30 mouse cellular contexts compared by ENCODE assay signal in the genomic region with DNA sequence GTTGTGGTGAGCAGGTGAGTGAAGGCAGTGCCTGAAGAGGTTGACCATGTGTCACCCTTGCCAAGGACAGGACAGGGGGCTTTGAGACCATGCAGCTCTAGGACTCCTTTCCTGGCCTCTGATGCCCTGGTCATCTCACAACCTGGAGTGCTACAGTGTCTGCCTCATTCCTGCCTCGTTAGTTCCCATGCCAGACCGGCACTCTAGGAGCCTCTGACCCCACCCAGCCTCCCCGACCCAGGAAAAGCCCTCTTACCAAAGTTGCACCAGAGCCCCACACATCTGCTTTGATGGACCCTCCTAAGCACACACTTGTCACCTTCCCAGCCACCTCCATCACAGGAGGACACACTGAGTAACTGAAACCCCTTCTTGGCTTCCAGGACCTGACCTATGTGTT.
"Had no signal": no experiment of that assay in that cellular context is flagged by ENCODE, and none has a peak within 500 bp of the region (broad histone marks: within the 10 kb centered on the region; RNA-seq: fewer than 3 reads in every experiment).

No protein-coding gene starts in this region.

- ATAC-seq: liver, embryonic 12.5 days; liver, postnatal 0 days; midbrain, embryonic 13.5 days; midbrain, embryonic 15.5 days; midbrain, embryonic 16.5 days had no signal

- H3K4me2 ChIP-seq: limb, embryonic 12.5 days; limb, embryonic 13.5 days; limb, embryonic 15.5 days; liver, embryonic 11.5 days; liver, embryonic 12.5 days; liver, embryonic 13.5 days; liver, embryonic 15.5 days; lung, embryonic 14.5 days; lung, embryonic 15.5 days; midbrain, embryonic 11.5 days; midbrain, embryonic 12.5 days; midbrain, embryonic 13.5 days; midbrain, embryonic 15.5 days; neural tube, embryonic 12.5 days; neural tube, embryonic 13.5 days had no signal

- H3K27me3 ChIP-seq: limb, embryonic 12.5 days; limb, embryonic 13.5 days; limb, embryonic 15.5 days; liver, embryonic 12.5 days; liver, embryonic 13.5 days; liver, embryonic 15.5 days; lung, embryonic 15.5 days; midbrain, embryonic 12.5 days; midbrain, embryonic 13.5 days; midbrain, embryonic 15.5 days; neural tube, embryonic 12.5 days; neural tube, embryonic 13.5 days had no signal

- H3K4me1 ChIP-seq: limb, embryonic 10.5 days; limb, embryonic 12.5 days; limb, embryonic 13.5 days; limb, embryonic 15.5 days; liver, embryonic 12.5 days; liver, embryonic 13.5 days; liver, embryonic 15.5 days; lung, embryonic 15.5 days; midbrain, embryonic 10.5 days; midbrain, embryonic 12.5 days; midbrain, embryonic 13.5 days; midbrain, embryonic 15.5 days; neural tube, embryonic 12.5 days; neural tube, embryonic 13.5 days had no signal

- H3K36me3 ChIP-seq: limb, embryonic 10.5 days; limb, embryonic 12.5 days; limb, embryonic 13.5 days; limb, embryonic 15.5 days; liver, embryonic 12.5 days; liver, embryonic 13.5 days; liver, embryonic 15.5 days; lung, embryonic 15.5 days; midbrain, embryonic 10.5 days; midbrain, embryonic 12.5 days; midbrain, embryonic 13.5 days; midbrain, embryonic 15.5 days; neural tube, embryonic 12.5 days; neural tube, embryonic 13.5 days had no signal

- H3K9me3 ChIP-seq: limb, embryonic 10.5 days; limb, embryonic 12.5 days; limb, embryonic 13.5 days; limb, embryonic 15.5 days; liver, embryonic 12.5 days; liver, embryonic 13.5 days; liver, embryonic 15.5 days; lung, embryonic 15.5 days; midbrain, embryonic 10.5 days; midbrain, embryonic 12.5 days; midbrain, embryonic 13.5 days; midbrain, embryonic 15.5 days; neural tube, embryonic 12.5 days; neural tube, embryonic 13.5 days had no signal

- H3K4me3 ChIP-seq: limb, embryonic 10.5 days; limb, embryonic 12.5 days; limb, embryonic 13.5 days; limb, embryonic 15.5 days; liver, embryonic 12.5 days; liver, embryonic 13.5 days; liver, embryonic 15.5 days; lung, embryonic 15.5 days; midbrain, embryonic 10.5 days; midbrain, embryonic 12.5 days; midbrain, embryonic 13.5 days; midbrain, embryonic 15.5 days; neural tube, embryonic 12.5 days; neural tube, embryonic 13.5 days had no signal

- H3K9ac ChIP-seq: limb, embryonic 12.5 days; limb, embryonic 13.5 days; limb, embryonic 15.5 days; liver, embryonic 12.5 days; liver, embryonic 13.5 days; liver, embryonic 14.5 days; liver, embryonic 15.5 days; liver, postnatal 0 days; lung, embryonic 14.5 days; lung, embryonic 15.5 days; midbrain, embryonic 12.5 days; midbrain, embryonic 13.5 days; midbrain, embryonic 15.5 days; neural tube, embryonic 12.5 days; neural tube, embryonic 13.5 days had no signal

- H3K27ac ChIP-seq: limb, embryonic 10.5 days; limb, embryonic 12.5 days; limb, embryonic 13.5 days; limb, embryonic 15.5 days; liver, embryonic 12.5 days; liver, embryonic 13.5 days; liver, embryonic 14.5 days; liver, embryonic 15.5 days; lung, embryonic 15.5 days; macrophage; midbrain, embryonic 10.5 days; midbrain, embryonic 12.5 days; midbrain, embryonic 13.5 days; midbrain, embryonic 15.5 days; neural tube, embryonic 12.5 days; neural tube, embryonic 13.5 days had no signal

- DNase-seq: left cerebral cortex, postnatal 4 days; liver; liver, embryonic 13.5 days; liver, postnatal 0 days; lung, adult 18-20 months; lung, adult 2 months; lung, embryonic 14.5 days; lung, postnatal 10 days; lung, postnatal 14 days; lung, postnatal 36 days; lung, postnatal 4 days; midbrain, embryonic 14.5 days had no signal
